Mouse (Mus musculus) small intestine, adult 2 months (tissue): ENCODE data around the gene Pifo.

Source experiments
- CTCF ChIP-seq: fragments of 200-500 bp; IDR thresholded peaks from 2 replicates; pipeline ENCODE4 v1.5.1; 2012; ENCODE audit warnings: low read depth, mild to moderate bottlenecking, control low read depth, inconsistent platforms, low read length, moderate library complexity, mixed read lengths; ENCODE audit not compliant: insufficient replicate concordance, insufficient read length; ENCODE audit errors: extremely low read depth
- POLR2A ChIP-seq: fragments of 200-500 bp; IDR thresholded peaks from 2 replicates; pipeline ENCODE4 v1.6.1; 2012; ENCODE audit warnings: low read depth, mild to moderate bottlenecking, control low read depth, inconsistent platforms, low read length, moderate library complexity

DNA sequence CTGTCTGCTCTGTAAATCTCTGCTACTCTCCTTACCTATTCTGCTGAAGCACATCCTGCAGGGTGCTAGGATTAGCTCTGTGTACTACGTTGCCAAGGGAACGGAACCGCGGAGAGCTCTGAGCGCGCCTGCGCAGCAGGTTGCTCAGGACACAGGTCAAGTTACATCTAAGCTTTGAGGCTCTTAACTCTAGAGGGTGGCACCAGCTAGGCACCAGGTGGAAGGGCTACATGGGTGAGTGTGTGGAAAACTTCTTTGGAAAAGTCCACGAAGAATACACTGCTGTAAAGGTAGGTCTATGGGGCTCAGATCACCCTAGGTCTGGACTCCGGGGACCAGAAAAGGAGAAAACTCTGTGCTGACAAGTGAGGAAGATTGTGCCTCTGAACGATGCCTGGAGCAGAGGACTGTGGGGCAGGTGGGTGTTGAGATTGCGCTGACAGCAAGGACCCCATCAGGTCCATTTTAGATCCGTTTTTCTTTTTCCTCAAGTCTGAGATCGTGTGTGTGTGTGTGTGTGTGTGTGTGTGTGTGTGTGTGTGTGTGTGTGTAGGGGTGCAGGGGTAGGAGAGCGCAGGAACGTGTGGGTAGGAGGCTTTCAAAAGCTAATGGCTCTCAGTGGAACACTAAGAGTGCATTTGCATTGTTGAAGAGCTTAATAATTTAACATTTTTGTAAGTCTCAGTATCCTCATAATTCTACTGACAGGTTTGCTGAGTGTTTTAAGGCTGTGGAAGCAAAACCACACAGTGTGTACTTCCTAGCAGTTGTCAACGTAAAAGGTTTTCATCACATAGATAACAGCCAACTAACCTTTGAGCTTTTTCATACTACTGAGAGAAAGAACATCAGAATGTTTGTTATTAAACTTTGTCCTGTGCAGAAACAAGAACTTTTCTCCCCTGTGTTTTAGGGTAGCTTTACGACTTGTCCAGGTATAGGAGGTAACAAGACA is 12.8 kb downstream of the Pifo start:
- TF ChIP-seq CTCF (no peak), POLR2A (no peak)
